Comparison of ENCODE assay signal across 31 mouse cellular contexts in the genomic region with DNA sequence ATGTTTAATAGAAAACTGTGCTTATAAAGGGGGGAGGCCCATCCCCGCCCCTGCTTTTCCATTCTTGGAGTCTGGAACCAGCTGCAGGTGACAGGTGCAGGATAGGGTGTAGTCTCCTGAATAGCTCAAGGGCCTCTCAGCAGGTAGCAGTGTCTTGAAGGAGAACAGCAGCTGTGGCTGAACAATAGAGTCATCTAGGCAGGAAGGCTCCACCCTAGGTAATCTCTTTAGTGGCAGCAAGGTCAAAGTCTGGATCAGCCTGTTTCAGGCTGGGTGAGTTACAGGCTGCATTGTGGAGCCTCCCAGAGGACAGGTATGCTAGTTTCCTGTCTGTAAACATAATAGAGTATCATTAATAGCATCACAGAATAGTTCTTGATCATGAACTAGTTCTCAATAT. TPM values are rescaled to one million over a fixed set of nuclear protein-coding genes. Genes with fewer than 3 reads are reported as not detected.
DNase-seq lines count a peak whose midpoint lies in the region; ATAC-seq and TF ChIP-seq lines count a peak whose summit lies in the region.
"Had no signal": no experiment of that assay in that cellular context is flagged by ENCODE, and none has a peak within 500 bp of the region (broad histone marks: within the 10 kb centered on the region; RNA-seq: fewer than 3 reads in every experiment).

No protein-coding gene starts in this region.

- peak; percentile 97 for TF ChIP-seq EP300 in ES-Bruce4 (IDR thresholded peaks at IDR 0.05; ENCODE audit: insufficient read depth, low read depth, low read length)

- H3K4me3 ChIP-seq in ES-Bruce4 (ENCODE audit: low read depth, low read length), result no peak overlapping the region
- H3K4me3 ChIP-seq in intestine, embryonic 15.5 days (replicated peaks), result no peak overlapping the region
- no peak overlapping the region for H3K4me3 ChIP-seq in intestine, postnatal 0 days (ENCODE audit: low read depth, low read length)
- H3K4me3 ChIP-seq in forebrain, embryonic 16.5 days (replicated peaks; ENCODE audit: low read length), result no peak overlapping the region
- no peak overlapping the region for H3K4me3 ChIP-seq in forebrain, embryonic 13.5 days
- H3K4me3 ChIP-seq: embryonic facial prominence, embryonic 13.5 days; embryonic facial prominence, embryonic 15.5 days; erythroblast, embryonic 14.5 days; forebrain, embryonic 10.5 days; forebrain, embryonic 12.5 days; forebrain, embryonic 15.5 days had no signal

- peak overlapping the region; percentile 96 for H3K27ac ChIP-seq in ES-Bruce4 (ENCODE audit: insufficient read depth, low read length)
- no peak overlapping the region for H3K27ac ChIP-seq in intestine, embryonic 15.5 days
- no peak overlapping the region for H3K27ac ChIP-seq in intestine, postnatal 0 days (ENCODE audit: low read depth, low read length)
- H3K27ac ChIP-seq in forebrain, embryonic 16.5 days (ENCODE audit: low read length), result no peak overlapping the region
- no peak overlapping the region for H3K27ac ChIP-seq in forebrain, embryonic 13.5 days
- H3K27ac ChIP-seq: embryonic facial prominence, embryonic 13.5 days; embryonic facial prominence, embryonic 15.5 days; forebrain, embryonic 10.5 days; forebrain, embryonic 12.5 days; forebrain, embryonic 15.5 days had no signal

- H3K36me3 ChIP-seq in ES-Bruce4 (ENCODE audit: control insufficient read depth, insufficient read depth, low read length, poor library complexity, severe bottlenecking), result no peaks in the 10 kb centered on the region
- H3K36me3 ChIP-seq in intestine, embryonic 15.5 days, result no peaks in the 10 kb centered on the region
- H3K36me3 ChIP-seq in intestine, postnatal 0 days (ENCODE audit: control insufficient read depth, insufficient read depth), result no peaks in the 10 kb centered on the region
- no peaks in the 10 kb centered on the region for H3K36me3 ChIP-seq in forebrain, embryonic 16.5 days (ENCODE audit: control insufficient read depth, insufficient read depth)
- no peaks in the 10 kb centered on the region for H3K36me3 ChIP-seq in forebrain, embryonic 13.5 days (ENCODE audit: poor library complexity, severe bottlenecking)
- H3K36me3 ChIP-seq: embryonic facial prominence, embryonic 13.5 days; embryonic facial prominence, embryonic 15.5 days; forebrain, embryonic 10.5 days; forebrain, embryonic 12.5 days; forebrain, embryonic 15.5 days; G1E had no signal

- no peaks in the 10 kb centered on the region for H3K9me3 ChIP-seq in ES-Bruce4 (replicated peaks; ENCODE audit: control insufficient read depth, insufficient read depth, low read length, poor library complexity, severe bottlenecking)
- no peaks in the 10 kb centered on the region for H3K9me3 ChIP-seq in intestine, embryonic 15.5 days
- H3K9me3 ChIP-seq in intestine, postnatal 0 days (ENCODE audit: control insufficient read depth), result no peaks in the 10 kb centered on the region
- no peaks in the 10 kb centered on the region for H3K9me3 ChIP-seq in forebrain, embryonic 16.5 days (ENCODE audit: control insufficient read depth, low read length)
- H3K9me3 ChIP-seq in forebrain, embryonic 13.5 days (replicated peaks), result no peaks in the 10 kb centered on the region
- H3K9me3 ChIP-seq: embryonic facial prominence, embryonic 13.5 days; embryonic facial prominence, embryonic 15.5 days; forebrain, embryonic 10.5 days; forebrain, embryonic 12.5 days; forebrain, embryonic 15.5 days had no signal

- H3K4me2 ChIP-seq in intestine, embryonic 15.5 days (replicated peaks), result no peak overlapping the region
- H3K4me2 ChIP-seq in intestine, postnatal 0 days (replicated peaks; ENCODE audit: low read depth), result no peak overlapping the region
- no peak overlapping the region for H3K4me2 ChIP-seq in forebrain, embryonic 16.5 days (ENCODE audit: low read length)
- H3K4me2 ChIP-seq in forebrain, embryonic 13.5 days, result no peak overlapping the region
- H3K4me2 ChIP-seq: embryonic facial prominence, embryonic 13.5 days; embryonic facial prominence, embryonic 15.5 days; forebrain, embryonic 12.5 days; forebrain, embryonic 15.5 days had no signal

- peak; percentile 63; the same call in 1 of the 2 replicates for ATAC-seq in intestine, embryonic 15.5 days
- peak; percentile 67 for ATAC-seq in intestine, postnatal 0 days
- ATAC-seq in forebrain, embryonic 16.5 days, result no peak
- no peak for ATAC-seq in forebrain, embryonic 13.5 days
- ATAC-seq: activated CD4-positive, CD25-positive, alpha-beta regulatory T cell, adult 4 months; CD4-positive, CD25-positive, alpha-beta regulatory T cell, adult 4 months; forebrain, embryonic 15.5 days; Patski had no signal

- H3K9ac ChIP-seq in ES-Bruce4 (ENCODE audit: low read depth, poor library complexity, severe bottlenecking), result no peak overlapping the region
- no peak overlapping the region for H3K9ac ChIP-seq in intestine, embryonic 15.5 days
- no peak overlapping the region for H3K9ac ChIP-seq in intestine, postnatal 0 days (ENCODE audit: low read depth, low read length)
- no peak overlapping the region for H3K9ac ChIP-seq in forebrain, embryonic 16.5 days (replicated peaks; ENCODE audit: low read depth, low read length)
- H3K9ac ChIP-seq in forebrain, embryonic 13.5 days, result no peak overlapping the region
- H3K9ac ChIP-seq: embryonic facial prominence, embryonic 13.5 days; embryonic facial prominence, embryonic 15.5 days; forebrain, embryonic 12.5 days; forebrain, embryonic 15.5 days had no signal

- 57% methylated on average over 1 of the region's 1 CpGs for WGBS in intestine, embryonic 15.5 days
- WGBS in intestine, postnatal 0 days, result 55% methylated on average over 1 of the region's 1 CpGs
- WGBS in forebrain, embryonic 16.5 days, result 78% methylated on average over 1 of the region's 1 CpGs
- WGBS in forebrain, embryonic 13.5 days, result 77% methylated on average over 1 of the region's 1 CpGs

- TF ChIP-seq POLR2A in ES-Bruce4 (IDR thresholded peaks at IDR 0.05; ENCODE audit: insufficient read depth, low read length), result no peak

- H3K27me3 ChIP-seq in ES-Bruce4 (ENCODE audit: control insufficient read depth, insufficient read depth, low read length, poor library complexity, severe bottlenecking), result no peaks in the 10 kb centered on the region
- H3K27me3 ChIP-seq in intestine, embryonic 15.5 days (replicated peaks), result no peaks in the 10 kb centered on the region
- H3K27me3 ChIP-seq in intestine, postnatal 0 days (replicated peaks; ENCODE audit: control insufficient read depth, insufficient read depth, low read length), result no peaks in the 10 kb centered on the region
- H3K27me3 ChIP-seq in forebrain, embryonic 16.5 days (replicated peaks; ENCODE audit: control insufficient read depth, insufficient read depth, low read length), result no peaks in the 10 kb centered on the region
- no peaks in the 10 kb centered on the region for H3K27me3 ChIP-seq in forebrain, embryonic 13.5 days
- H3K27me3 ChIP-seq: CH12.LX; embryonic facial prominence, embryonic 13.5 days; embryonic facial prominence, embryonic 15.5 days; forebrain, embryonic 12.5 days; forebrain, embryonic 15.5 days; Patski had no signal

- H3K4me1 ChIP-seq in ES-Bruce4 (ENCODE audit: control insufficient read depth, insufficient read depth, low read length), result peaks cover 2% of the 10 kb centered on the region
- no peaks in the 10 kb centered on the region for H3K4me1 ChIP-seq in intestine, embryonic 15.5 days (replicated peaks)
- no peaks in the 10 kb centered on the region for H3K4me1 ChIP-seq in intestine, postnatal 0 days (replicated peaks; ENCODE audit: control insufficient read depth, insufficient read depth, low read length)
- no peaks in the 10 kb centered on the region for H3K4me1 ChIP-seq in forebrain, embryonic 16.5 days (replicated peaks; ENCODE audit: control insufficient read depth, insufficient read depth, low read length)
- no peaks in the 10 kb centered on the region; the same call in 1 of the 2 replicates for H3K4me1 ChIP-seq in forebrain, embryonic 13.5 days
- H3K4me1 ChIP-seq: embryonic facial prominence, embryonic 13.5 days; embryonic facial prominence, embryonic 15.5 days; forebrain, embryonic 12.5 days had no signal

- TF ChIP-seq CTCF in ES-Bruce4 (IDR thresholded peaks at IDR 0.05; ENCODE audit: low read depth, low read length), result no peak
- TF ChIP-seq CTCF in intestine, postnatal 0 days (IDR thresholded peaks at IDR 0.05; ENCODE audit: low read depth), result no peak

- peak; percentile 80 for DNase-seq in R1 (ENCODE audit: low read depth, low spot score)
- no peak for DNase-seq in ovary, adult 18-20 months (ENCODE audit: low spot score)
- no peak for DNase-seq in left cerebral cortex, adult 18-20 months (ENCODE audit: low spot score in 2 of 2)
- DNase-seq: adrenal gland, adult 8-10 months; adrenal gland, postnatal 14 days; adrenal gland, postnatal 36 days; B cell, adult 2 months; cerebellum, adult 11 months; cerebellum, adult 18-20 months; cerebellum, adult 8-10 months; cerebellum, adult 9-11 months; cerebellum, postnatal 14 days; cerebellum, postnatal 36 days; embryo, embryonic 11 days had no signal

RNA-seq across cellular contexts. Expression of a gene that starts 58.5 kb away (rescaled TPM):
- 0.81 and 1.0 TPM in 2 replicates for polyA plus RNA-seq in ES-Bruce4 (2011; ENCODE audit: insufficient read depth, insufficient read length, low read depth, missing spikeins)
- polyA plus RNA-seq in intestine, embryonic 15.5 days (2015; fragmentation: Nextera tagmentation; extraction: Ambion mirVana), result 2.8 and 3.0 TPM in 2 replicates
- 2.0 and 2.1 TPM in 2 replicates for polyA plus RNA-seq in intestine, postnatal 0 days (2015; fragmentation: Nextera tagmentation; extraction: Ambion mirVana)
- 10 to 100 TPM; 91.4 to 92.2 TPM for total RNA-seq in left cerebral cortex, adult 18-20 months (2021)
- 49.3 and 61.3 TPM in 2 replicates for polyA plus RNA-seq in forebrain, embryonic 16.5 days (2015; fragmentation: Nextera tagmentation; extraction: Ambion mirVana)
- polyA plus RNA-seq in forebrain, embryonic 13.5 days (2015; fragmentation: Nextera tagmentation; extraction: Ambion mirVana), result 25.6 and 29.2 TPM in 2 replicates
- total RNA-seq: CH12.LX; common myeloid progenitor, adult 5-6 weeks had no signal
- polyA plus RNA-seq: erythroblast, embryonic 14.5 days; G1E; Patski had no signal

Comparison
In these comparisons a context has a peak if more than half of its experiments do, and no peak if none do; other contexts are left out.
1. ATAC-seq: peak in intestine, embryonic 15.5 days (single experiment) and intestine, postnatal 0 days (single experiment); none in forebrain, embryonic 16.5 days (single experiment) and forebrain, embryonic 13.5 days (single experiment).